8 mouse cellular contexts compared by ENCODE assay signal in genomic region chr3:145681348-145681935, GRCm38 (mm10). TPM values are rescaled to one million over a fixed set of nuclear protein-coding genes. Genes with fewer than 3 reads are reported as not detected.
DNase-seq lines count a peak whose midpoint lies in the region; TF ChIP-seq lines count a peak whose summit lies in the region.

No protein-coding gene starts in this region.

- 52% methylated on average over 10 of the region's 10 CpGs for WGBS in heart, adult 2 months

- intact Hi-C loops in heart, adult 2 months (cut with DNase I) = no loop called here
- intact Hi-C loops in heart, postnatal 25 days (cut with DNase I) = no loop called here

- no peak for TF ChIP-seq EP300 in heart, adult 2 months (IDR thresholded peaks at IDR 0.05; ENCODE audit: insufficient read depth, low read depth, low read length)

- no peaks in the 10 kb centered on the region for H3K79me2 ChIP-seq in heart, adult 2 months (replicated peaks; ENCODE audit: control insufficient read depth, insufficient read depth, low read length)

- no peak for TF ChIP-seq CTCF in heart, adult 2 months (IDR thresholded peaks at IDR 0.05)

- no peaks in the 10 kb centered on the region for H3K27me3 ChIP-seq in heart, adult 2 months (ENCODE audit: control insufficient read depth, insufficient read depth, low read length)

- no peak overlapping the region for H3K9ac ChIP-seq in heart, adult 2 months (ENCODE audit: low read depth, low read length)

- DNase-seq in heart, adult 2 months = peak; percentile 42 to 62
- DNase-seq in heart, postnatal 25 days (ENCODE audit: low spot score) = no peak
- peak; percentile 36 for DNase-seq in brain, embryonic 18.5 days (ENCODE audit: low read depth, low spot score)
- peak; percentile 23 to 37 for DNase-seq in frontal cortex, postnatal 10 days (ENCODE audit: low spot score in 2 of 2)
- peak; percentile 52 to 59 for DNase-seq in layer of hippocampus, postnatal 10 days (ENCODE audit: low spot score in 2 of 2)
- no peak for DNase-seq in spleen, postnatal 36 days (ENCODE audit: low spot score in 2 of 2)
- DNase-seq in spleen, adult 18-20 months = no peak
- no peak for DNase-seq in ovary, postnatal 36 days (ENCODE audit: low spot score)

- H3K36me3 ChIP-seq in heart, adult 2 months (ENCODE audit: control insufficient read depth, insufficient read depth, low read length) = no peaks in the 10 kb centered on the region

- peaks cover 2% of the 10 kb centered on the region for H3K4me1 ChIP-seq in heart, adult 2 months (ENCODE audit: control insufficient read depth, insufficient read depth, low read length)

- no peak overlapping the region for H3K4me3 ChIP-seq in heart, adult 2 months

- peak overlapping the region; percentile 78 for H3K27ac ChIP-seq in heart, adult 2 months

- no peak for TF ChIP-seq POLR2A in heart, adult 2 months (IDR thresholded peaks at IDR 0.05; ENCODE audit: insufficient read depth, low read depth, low read length)

RNA-seq across cellular contexts. Expression of gene Ccn1, which starts 31.7 kb away (rescaled TPM):
- 10 to 100 TPM; 49.9 to 72.1 TPM for total RNA-seq in heart, adult 2 months (2021)
- polyA plus RNA-seq in heart, adult 2 months (2012; rRNA removed) = 39.7 and 45.0 TPM in 2 replicates
- total RNA-seq in heart, postnatal 25 days (2021) = 10 to 100 TPM; 46.8 to 75.2 TPM
- total RNA-seq in layer of hippocampus, postnatal 10 days (2021) = 1 to 10 TPM; 6.1 to 6.8 TPM

Comparison
In these comparisons a context has a peak if more than half of its experiments do, and no peak if none do; other contexts are left out.
1. DNase-seq: peak in heart, adult 2 months (2 of 2), brain, embryonic 18.5 days (single experiment), frontal cortex, postnatal 10 days (2 of 2) and layer of hippocampus, postnatal 10 days (2 of 2); none in heart, postnatal 25 days (single experiment), spleen, postnatal 36 days (0 of 2), spleen, adult 18-20 months (0 of 2) and ovary, postnatal 36 days (single experiment).
2. RNA of gene Ccn1, which starts 31.7 kb away (total RNA-seq): 46.8 to 75.2 TPM in heart, postnatal 25 days and 49.9 to 72.1 TPM in heart, adult 2 months; 6.1 to 6.8 TPM in layer of hippocampus, postnatal 10 days; every median in the first group is over 4 times any median in the second.